Mouse (Mus musculus) urinary bladder, postnatal 14 days (tissue): ENCODE results near the gene Sccpdh.
"Not testable (repeated sequence)": the region's sequence is repeated elsewhere in the genome, so short reads cannot be mapped to it uniquely, and the experiment has no call there.

ENCODE experiments used
- DNase-seq: peaks from one replicate; pipeline ENCODE4 v3.0.0; 2021; ENCODE audit warnings: low spot score

The Sccpdh gene

DNA sequence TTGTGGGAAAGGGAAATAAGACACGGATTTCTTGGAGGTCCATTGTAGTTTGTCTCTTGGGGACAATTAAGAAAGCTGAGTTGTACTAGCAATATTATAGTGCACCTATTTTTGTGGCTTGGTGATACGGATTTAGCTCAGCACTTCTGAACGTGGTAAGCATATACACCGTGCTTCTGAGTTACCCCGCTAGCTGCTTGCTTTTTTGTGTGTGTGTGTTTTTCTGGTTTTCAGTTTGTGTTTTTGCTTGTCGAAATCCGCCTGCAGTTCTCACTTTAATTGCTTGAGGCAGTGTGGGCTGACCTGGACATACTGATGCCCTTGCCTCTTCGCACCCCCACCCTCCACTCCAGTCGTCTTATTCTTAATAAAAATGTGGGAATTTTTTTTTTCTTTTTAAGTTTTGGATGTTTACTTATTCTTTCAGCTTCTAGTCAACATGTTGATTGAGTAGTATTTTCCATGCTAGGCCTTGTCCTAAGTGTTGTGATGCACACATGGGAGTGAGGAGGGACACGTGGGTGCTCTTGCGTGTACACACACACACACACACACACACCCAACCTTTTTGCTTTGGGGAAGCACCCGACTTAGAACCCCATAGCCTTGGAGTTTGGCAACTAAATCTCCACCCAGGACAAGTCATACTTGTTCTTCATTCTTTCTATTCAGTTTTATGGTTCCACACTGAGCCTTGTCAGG, 977 bp downstream of the Sccpdh start:
- DNase-seq, result no peak

DNA sequence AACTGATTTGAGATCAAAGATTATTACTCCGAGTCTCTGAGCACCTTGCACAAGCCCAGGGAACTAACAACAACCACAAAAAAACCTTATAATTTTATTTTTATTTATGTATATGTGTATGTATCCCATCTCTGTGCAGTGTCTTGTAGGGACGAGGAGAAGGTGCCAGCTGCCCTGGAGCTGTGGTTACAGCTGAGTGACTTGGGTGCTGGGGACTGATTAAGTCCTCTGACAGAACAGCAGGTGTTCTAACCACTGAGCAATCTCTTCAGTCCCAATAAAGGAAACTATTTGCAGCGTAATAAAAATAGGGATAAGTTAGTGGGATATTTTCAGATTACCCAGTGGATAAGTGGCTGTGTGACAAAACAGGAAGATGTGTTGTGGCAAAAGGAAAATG, 6.3 kb downstream of the Sccpdh start:
- no peak for DNase-seq

DNA sequence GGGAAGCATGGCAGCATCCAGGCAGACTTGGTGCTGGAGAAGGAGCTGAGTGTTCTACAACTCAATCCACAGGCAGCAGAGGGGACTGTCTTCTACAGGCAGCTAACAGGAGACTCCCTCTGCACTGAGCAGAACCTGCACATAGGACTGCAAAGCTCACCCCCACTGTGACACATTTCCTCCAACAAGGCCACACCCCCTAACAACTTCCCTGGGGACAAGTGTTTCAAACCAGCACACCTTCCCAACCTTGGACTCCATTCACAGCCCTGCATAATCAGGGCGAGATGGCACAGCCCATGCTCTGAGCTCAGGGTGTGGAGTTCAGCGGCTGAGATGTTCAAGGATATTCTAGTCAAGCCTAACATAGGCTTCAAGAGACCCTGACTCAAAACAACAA, 9.0 kb downstream of the Sccpdh start:
- no peak for DNase-seq

DNA sequence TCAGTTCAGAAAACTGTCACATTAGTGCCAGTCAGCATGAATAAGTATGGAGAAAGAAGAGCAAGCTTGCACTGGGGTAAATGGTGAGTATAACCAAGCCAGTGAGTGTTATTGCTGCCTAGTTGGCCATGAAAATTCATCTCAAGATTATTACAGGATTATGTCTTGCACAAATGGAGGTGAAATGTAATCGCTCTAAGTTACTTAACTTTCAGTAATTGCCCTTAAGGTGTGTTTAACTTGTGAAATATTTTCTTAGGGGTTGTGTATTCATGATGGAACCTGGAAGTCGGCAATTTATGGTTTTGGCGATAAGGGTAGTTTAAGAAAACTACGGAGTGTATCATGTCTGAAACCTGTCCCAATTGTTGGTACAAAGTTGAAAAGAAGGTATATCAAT, 11.3 kb downstream of the Sccpdh start:
- DNase-seq, result no peak

DNA sequence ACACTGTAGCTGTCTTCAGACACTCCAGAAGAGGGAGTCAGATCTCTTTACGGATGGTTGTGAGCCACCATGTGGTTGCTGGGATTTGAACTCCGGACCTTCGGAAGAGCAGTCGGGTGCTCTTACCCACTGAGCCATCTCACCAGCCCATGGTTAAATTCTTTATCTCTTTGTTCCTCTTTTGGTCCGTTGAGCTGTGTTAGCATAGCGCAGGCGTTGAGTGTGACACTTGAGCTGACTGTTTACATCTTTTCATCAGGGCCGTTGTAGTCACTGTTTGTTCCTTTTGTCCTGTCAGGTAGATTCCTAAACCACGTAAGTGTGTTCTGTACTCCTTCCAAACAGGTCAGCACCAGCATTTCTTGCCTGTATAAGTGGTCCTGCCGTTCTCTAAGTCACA, 14.7 kb downstream of the Sccpdh start:
- DNase-seq, result not testable (repeated sequence)

DNA sequence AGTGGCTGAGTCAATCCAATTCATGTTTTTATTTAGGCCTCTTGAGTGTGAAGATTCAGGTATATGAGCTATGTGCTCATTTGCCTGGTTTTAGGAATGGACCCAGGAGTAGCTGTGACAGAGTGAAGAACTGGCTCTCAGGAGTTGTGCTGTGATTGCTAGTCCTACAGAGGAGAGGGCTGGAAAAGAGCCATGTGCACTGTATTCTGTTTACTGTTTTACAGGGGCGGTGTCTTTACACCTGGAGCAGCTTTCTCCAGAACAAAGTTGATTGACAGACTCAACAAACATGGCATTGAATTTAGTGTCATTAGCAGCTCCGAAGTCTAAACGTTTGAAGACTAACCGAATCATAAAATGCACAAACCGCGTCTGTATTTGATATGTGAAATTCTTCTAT, 18.3 kb downstream of the Sccpdh start:
- DNase-seq, result no peak

DNA sequence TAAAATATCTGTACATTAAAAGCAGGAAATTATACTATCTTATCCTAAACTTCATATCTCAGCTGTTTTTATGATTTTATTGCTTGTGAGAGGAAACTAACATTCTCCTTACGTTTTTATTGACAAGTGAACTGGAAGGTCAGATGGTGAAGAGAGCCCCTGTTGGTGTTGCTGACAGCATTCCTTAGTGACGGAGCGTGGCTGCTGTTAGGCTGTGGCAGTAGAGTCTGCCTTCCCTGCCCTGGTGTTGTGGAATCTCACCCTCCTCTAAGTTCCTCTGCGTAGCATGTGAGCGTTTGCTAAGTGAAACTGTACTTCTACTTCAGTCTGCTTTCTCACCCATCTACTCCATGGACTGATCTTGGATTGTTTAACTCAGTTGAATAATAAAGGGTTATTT, 18.8 kb downstream of the Sccpdh start:
- no peak for DNase-seq

DNA sequence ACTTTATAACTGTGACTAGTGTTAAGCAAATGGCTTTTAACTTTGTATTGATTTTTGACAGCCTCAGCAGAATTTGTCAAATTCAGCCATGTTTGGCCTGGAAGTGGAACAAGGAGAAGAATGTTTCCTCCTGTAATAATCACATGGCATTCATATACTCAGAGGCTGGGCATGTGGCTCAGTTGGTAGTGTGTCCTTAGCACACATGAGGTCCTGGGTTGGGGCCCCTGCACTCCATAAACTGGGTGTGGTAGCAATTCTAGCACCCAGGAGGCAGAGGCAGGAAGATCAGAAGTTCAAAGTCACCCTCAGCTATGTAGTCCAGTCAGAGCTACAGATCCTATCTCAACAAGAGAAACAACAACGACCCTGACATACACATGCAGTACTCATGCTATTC, 19.3 kb downstream of the Sccpdh start:
- DNase-seq, result no peak

DNA sequence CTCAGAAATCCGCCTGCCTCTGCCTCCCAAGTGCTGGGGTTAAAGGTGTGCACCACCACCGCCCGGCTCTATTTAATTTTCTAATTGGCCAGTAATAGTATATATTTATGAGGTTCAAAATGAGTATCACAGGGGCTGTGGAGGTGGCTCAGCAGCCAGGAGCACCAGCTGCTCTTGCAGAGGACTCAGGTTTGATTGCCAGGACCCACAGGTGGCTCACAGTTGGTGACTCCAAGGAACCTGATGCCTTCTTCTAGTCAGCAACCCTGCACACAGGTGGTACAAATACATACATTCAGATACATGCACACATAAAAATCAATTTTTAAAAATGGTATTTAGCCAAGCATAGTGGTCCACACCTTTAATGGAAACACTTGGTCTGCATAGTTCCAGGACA, 20.0 kb downstream of the Sccpdh start:
- DNase-seq, result no peak

DNA sequence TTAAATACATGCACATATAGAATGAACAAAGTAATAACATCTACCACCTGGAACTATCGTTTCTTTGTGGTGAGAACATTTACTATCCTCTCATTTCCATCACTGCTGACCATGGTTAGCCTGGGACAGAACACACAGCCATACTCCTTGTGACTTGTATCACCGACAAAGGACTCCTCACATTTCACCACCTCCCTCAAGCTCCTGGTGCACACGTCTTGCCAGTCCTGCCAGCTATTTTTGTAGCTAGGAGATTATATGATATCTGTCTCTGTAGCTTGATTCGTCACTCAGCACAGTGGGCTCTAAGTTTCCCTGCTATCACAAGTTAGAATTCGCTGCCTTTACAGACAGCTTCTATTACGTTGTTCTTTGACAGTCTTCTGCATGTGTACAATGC, 20.4 kb downstream of the Sccpdh start:
- no peak for DNase-seq

DNA sequence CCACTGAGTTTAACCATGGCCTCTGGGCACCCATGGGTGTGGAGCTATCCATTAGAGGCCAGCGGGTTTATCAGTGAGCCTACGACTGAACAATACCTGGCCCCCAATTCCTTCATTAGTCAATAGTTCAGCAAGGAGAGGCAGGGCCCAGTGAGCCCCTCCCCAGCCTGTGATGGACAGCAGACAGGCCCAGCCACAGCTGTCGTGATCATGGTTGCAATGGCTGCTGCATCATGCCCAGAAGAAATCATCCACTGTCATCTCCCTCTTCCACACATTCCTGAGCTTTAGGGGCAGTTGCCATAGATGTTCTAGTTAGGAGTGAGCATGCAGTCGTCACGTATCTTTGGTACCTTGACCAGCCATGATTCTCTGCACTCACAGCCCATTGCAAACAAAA, 20.9 kb downstream of the Sccpdh start:
- no peak for DNase-seq

DNA sequence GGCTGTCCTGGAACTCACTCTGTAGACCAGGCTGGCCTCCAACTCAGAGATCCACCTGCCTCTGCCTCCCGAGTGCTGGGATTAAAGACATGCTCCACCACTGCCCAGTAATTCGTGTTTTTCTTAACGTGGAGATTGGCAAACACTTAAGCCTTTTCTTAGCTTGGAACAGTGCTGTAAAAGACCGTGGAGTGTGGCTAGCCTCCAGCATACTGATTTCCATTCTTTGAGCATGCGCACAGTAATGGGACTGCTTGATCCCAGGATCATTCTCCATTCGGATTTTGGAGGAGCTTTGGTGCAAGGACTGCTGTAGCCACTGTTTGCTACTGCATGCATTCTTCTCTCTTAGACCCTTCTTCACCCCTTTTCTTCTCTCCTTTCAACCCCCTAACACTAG, 21.5 kb downstream of the Sccpdh start:
- no peak for DNase-seq

DNA sequence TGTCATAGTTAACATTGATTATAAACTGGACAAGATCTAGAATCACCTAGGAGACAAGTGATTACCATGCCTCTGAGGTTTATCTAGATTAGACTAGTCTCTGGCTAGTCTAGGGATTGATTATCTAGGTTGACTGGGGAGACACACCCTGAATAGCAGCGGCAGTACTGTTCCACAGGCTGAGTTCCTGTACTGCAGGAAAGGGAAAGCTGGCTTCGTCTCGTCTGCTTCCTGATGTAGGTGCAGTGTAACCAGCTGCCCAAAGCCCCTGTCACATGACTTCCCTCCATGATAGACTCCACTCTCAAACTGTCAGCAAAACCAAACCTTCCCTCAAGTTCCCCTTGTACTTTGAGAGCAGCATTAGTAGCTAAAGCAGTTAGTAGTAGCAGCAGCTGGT, 36.1 kb downstream of the Sccpdh start:
- no peak for DNase-seq

DNA sequence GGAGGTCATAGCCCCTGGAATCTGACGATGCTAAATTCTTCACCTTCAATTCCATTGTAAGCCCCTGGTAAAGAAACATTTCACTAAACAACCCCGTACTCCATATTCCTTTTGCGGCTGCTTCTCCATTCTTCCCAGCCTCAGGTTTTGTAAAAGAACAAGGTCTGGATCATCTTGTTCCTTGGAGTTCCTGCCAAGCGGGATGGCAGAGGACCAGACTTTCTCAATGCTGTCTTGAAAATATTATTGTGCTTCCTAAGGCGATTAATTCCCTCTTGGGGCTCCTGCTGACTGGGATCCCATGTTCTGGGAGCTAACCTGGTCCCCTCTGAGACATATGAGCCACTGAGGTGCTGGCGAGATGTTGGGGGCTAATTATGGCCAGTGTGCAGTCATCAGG, 37.1 kb downstream of the Sccpdh start:
- DNase-seq, result peak; percentile 57

DNA sequence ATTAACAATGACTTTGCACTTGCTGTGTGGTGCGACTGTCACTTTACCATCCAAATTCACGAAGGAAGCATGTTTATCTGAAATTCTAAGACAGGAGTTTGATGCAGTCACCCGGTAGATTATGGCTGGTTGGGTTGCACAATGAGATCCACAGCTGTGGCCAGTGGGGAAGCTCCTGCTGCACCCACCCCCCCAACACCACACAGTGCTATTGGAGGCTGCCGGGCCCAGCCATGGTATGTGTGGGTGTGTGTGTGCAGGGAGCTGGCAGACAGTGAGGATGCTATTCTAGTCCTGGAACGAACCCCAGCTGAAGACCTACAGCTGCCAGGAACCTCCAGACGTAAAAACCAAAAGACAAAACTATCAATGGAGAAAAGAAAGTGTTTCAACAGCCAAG, 41.4 kb downstream of the Sccpdh start:
- DNase-seq, result peak; percentile 32

DNA sequence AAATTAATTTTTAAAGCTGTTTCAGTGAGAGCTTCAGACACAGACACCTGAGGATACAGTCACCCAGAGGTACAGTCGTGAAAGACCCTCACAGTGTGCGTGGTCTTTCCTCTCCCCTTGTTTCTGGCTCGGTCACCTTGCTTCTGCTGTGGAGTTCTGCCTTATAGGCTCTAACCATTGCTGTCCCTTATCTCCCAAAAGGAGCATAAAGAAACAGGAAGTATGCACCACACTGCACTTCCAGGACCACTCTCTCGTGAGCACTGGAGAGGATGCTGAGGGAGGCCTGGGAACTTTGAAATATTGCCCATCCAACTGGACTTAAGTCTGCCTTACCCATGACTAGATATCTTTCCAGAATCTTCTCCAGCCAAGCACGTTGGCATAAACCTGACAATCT, 42.7 kb downstream of the Sccpdh start:
- no peak for DNase-seq

DNA sequence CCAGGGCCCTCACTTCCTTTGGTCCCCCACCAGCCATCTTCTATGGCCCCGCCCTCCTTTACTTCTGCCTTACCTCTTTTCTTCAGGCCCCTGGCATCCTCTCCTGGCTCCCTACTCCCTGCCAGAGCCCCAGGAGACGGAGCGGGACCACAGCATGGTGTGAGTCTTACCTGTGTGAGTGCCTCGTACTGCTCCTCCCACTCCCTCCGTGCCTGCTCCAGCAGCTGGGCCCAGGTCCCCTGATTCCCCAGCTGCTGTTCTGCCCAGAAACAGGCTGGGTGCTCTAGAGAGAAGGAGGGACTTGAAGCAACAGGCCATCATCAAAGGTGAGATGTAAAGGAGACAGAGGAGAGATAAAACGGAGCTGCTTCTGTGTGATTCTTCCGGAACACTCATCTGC, 44.6 kb downstream of the Sccpdh start:
- DNase-seq, result no peak

DNA sequence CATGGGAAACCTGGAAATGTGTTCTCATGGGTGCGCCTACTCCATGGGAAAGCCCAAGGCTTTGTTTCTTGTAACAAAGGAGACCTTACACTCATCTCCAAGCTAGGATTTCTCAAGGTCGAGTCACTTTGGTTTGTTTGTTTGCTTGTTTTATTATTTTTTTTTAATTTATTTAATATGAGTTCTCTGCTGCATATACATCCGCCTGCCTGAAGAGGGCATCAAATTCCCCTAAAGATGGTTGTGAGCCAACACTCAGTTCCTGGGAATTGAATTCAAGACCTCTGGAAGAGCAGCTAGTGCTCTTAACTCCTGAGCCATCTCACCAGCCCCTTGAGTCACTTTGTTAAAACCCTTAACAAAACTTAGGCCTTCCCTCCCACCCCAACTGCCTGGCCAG, 45.4 kb downstream of the Sccpdh start:
- DNase-seq, result no peak

DNA sequence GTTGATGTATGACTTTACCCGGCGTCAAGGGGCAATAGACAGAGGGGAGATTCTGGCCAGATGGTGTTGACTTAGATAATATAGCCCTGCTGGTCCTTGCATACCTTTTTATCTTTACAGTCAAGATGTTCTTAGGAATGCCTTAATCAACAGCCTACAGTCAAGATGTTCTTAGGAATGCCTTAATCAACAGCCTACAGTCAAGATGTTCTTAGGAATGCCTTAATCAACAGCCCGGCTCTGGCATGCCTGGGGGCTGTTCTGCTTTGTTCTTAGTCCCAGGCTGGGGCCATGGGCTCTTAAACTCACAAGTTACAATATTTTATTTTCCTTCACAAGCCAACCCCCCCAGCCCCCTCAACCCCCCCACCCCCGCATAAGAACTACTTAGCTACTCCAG, 47.3 kb downstream of the Sccpdh start:
- not testable (repeated sequence) for DNase-seq

DNA sequence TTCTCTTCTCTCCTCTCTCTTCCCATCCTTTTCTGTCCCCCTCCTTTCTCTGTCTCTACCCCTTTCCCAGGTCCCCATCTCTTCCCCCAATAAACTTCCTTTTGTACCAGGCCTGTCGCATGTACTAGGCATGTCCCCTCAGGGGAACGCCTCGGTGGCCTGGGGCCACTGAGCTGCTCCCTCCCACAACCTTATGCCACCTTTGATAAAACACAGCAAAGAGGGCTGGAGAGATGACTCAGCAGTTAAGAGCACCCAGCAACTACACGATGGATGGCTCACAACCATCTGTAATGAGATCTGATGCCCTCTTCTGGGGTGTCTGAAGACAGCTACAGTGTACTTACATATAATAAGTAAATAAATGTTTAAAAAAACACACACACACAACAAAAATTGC, 47.8 kb downstream of the Sccpdh start:
- no peak for DNase-seq

DNA sequence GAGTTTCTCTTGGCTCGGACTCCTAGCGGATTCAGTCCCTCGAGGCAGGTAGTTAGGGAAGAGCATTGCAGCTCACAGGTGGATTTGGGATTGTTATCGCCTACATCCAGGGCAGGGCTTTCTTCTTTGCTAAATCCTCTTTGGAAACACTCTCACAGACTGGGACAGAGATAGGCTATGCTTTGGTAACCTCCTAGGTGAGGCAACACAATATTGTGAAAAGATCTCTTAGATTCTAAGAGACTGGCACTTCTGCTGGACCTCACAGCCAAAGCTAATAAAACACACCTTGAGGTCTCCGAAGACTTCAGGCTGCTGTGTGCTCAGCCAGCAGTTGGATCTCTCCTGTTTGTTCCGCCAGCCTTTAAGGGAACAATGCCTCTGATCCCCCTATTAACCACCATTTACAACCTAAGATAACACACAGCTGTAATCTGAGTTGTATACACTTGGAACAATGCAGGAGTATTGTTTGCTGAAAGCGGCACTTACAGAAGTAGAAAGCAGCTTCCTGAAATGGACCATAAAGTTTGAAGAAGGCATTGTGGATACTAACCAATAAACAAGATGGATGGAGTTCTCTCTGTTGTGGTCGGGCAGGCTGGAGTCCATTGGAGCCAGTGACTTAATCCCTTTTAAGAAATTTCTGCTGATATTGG, 54.9 kb downstream of the Sccpdh start:
- DNase-seq, result no peak

DNA sequence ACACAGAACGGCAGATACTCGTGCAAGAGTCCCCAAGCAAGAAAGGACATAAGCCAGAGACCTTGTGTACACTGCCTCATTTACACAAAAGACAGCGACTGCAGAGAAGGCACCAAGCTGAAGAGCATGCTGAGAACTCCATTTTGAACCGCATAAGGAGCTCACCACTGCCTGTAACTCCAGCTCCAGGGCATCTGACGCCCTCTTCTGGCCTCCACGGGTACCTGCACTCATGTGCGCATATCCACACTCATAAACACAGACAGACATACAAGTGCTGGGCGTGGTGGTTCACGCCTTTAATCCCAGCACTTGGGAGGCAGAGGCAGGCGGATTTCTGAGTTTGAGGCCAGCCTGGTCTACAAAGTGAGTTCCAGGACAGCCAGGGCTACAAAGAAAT, 60.7 kb downstream of the Sccpdh start:
- no peak for DNase-seq

DNA sequence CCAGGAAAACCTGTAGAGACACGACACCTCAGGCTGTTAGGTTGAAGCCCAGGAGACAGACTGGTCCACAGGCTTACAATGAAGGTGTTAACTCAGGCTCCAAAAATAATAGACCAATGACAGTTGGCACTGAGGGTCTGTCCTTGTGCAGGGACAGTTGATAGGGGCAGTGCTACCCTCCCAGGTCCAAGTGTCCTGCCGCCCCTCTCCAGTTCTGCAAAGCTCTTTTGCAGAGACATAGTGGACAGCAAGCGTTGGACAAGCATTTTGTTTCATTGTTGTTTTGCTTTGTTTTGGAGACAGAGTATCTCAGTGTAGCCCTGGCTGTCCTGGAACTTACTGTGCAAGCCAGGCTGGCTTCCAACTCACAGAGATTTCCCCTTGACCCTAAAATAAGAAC, 63.4 kb downstream of the Sccpdh start:
- DNase-seq, result no peak
